Mouse (Mus musculus): ENCODE results near the gene Agap1. TPM values are rescaled to one million over a fixed set of nuclear protein-coding genes. Genes with fewer than 3 reads are reported as not detected.

Agap1 gene
- polyA plus RNA-seq, 1 experiment from 2014 or later = 4.2 TPM

- Histone ChIP-seq H3K27me3 (ENCODE audit: control insufficient read depth, insufficient read depth, low read length) (no peaks in the 10 kb centered on the region), H3K4me1 (replicated peaks; ENCODE audit: control insufficient read depth, insufficient read depth) (peaks cover 4% of the 10 kb centered on the region; the same call in 1 of the 2 replicates), H3K9ac (ENCODE audit: low read length) (no peak overlapping the region), H3K4me3 (ENCODE audit: low read depth, low read length) (no peak overlapping the region), H3K27ac (replicated peaks) (peak overlapping the region; percentile 35; the same call in 1 of the 2 replicates), H3K36me3 (ENCODE audit: control insufficient read depth, insufficient read depth, low read length) (no peaks in the 10 kb centered on the region), H3K9me3 (ENCODE audit: control insufficient read depth, low read length) (no peaks in the 10 kb centered on the region), H3K4me2 (replicated peaks; ENCODE audit: low read depth) (no peak overlapping the region)
- no peak for TF ChIP-seq CTCF (IDR thresholded peaks at IDR 0.05; ENCODE audit: low read depth)
- no peak for TF ChIP-seq EP300 (optimal IDR thresholded peaks at IDR 0.05)
- no peak for DNase-seq (ENCODE audit: low spot score)
- no peak for ATAC-seq (ENCODE audit: low FRiP score, low TSS enrichment)
- WGBS = 68% methylated on average over 5 of the region's 5 CpGs
Measured at GRCm38 (mm10) chr1:89473946-89474345, 19.3 kb downstream of the Agap1 start.

GRCm38 (mm10) chr1:89474853-89475252, 20.2 kb downstream of the Agap1 start:
- Histone ChIP-seq H3K4me3 (ENCODE audit: low read depth, low read length) (no peak overlapping the region), H3K9ac (ENCODE audit: low read length) (no peak overlapping the region), H3K27me3 (ENCODE audit: control insufficient read depth, insufficient read depth, low read length) (no peaks in the 10 kb centered on the region), H3K27ac (replicated peaks) (no peak overlapping the region), H3K4me2 (replicated peaks; ENCODE audit: low read depth) (no peak overlapping the region), H3K36me3 (ENCODE audit: control insufficient read depth, insufficient read depth, low read length) (no peaks in the 10 kb centered on the region), H3K4me1 (replicated peaks; ENCODE audit: control insufficient read depth, insufficient read depth) (peaks cover 4% of the 10 kb centered on the region; the same call in 1 of the 2 replicates), H3K9me3 (ENCODE audit: control insufficient read depth, low read length) (no peaks in the 10 kb centered on the region)
- ATAC-seq (ENCODE audit: low FRiP score, low TSS enrichment) (no peak), DNase-seq (ENCODE audit: low spot score) (no peak)
- 53% methylated on average over 9 of the region's 9 CpGs for WGBS
- TF ChIP-seq EP300 (optimal IDR thresholded peaks at IDR 0.05) (no peak), CTCF (IDR thresholded peaks at IDR 0.05; ENCODE audit: low read depth) (no peak)

GRCm38 (mm10) chr1:89477033-89477432, 22.4 kb downstream of the Agap1 start:
- Histone ChIP-seq H3K27ac (replicated peaks) (no peak overlapping the region), H3K36me3 (ENCODE audit: control insufficient read depth, insufficient read depth, low read length) (no peaks in the 10 kb centered on the region), H3K4me3 (ENCODE audit: low read depth, low read length) (no peak overlapping the region), H3K27me3 (ENCODE audit: control insufficient read depth, insufficient read depth, low read length) (no peaks in the 10 kb centered on the region), H3K9me3 (ENCODE audit: control insufficient read depth, low read length) (no peaks in the 10 kb centered on the region), H3K4me2 (replicated peaks; ENCODE audit: low read depth) (no peak overlapping the region), H3K4me1 (replicated peaks; ENCODE audit: control insufficient read depth, insufficient read depth) (peaks cover 6% of the 10 kb centered on the region; the same call in 1 of the 2 replicates), H3K9ac (ENCODE audit: low read length) (no peak overlapping the region)
- no peak for TF ChIP-seq CTCF (IDR thresholded peaks at IDR 0.05; ENCODE audit: low read depth)
- TF ChIP-seq EP300 (optimal IDR thresholded peaks at IDR 0.05) = no peak
- DNase-seq (ENCODE audit: low spot score) = peak; percentile 22
- 78% methylated on average over 5 of the region's 5 CpGs for WGBS
- ATAC-seq (ENCODE audit: low FRiP score, low TSS enrichment) = peak; percentile 71

GRCm38 (mm10) chr1:89478571-89479460, 24.2 kb downstream of the Agap1 start:
- Histone ChIP-seq H3K4me3 (ENCODE audit: low read depth, low read length) (no peak overlapping the region), H3K9ac (ENCODE audit: low read length) (no peak overlapping the region), H3K36me3 (ENCODE audit: control insufficient read depth, insufficient read depth, low read length) (no peaks in the 10 kb centered on the region), H3K9me3 (ENCODE audit: control insufficient read depth, low read length) (no peaks in the 10 kb centered on the region), H3K4me2 (replicated peaks; ENCODE audit: low read depth) (no peak overlapping the region), H3K4me1 (replicated peaks; ENCODE audit: control insufficient read depth, insufficient read depth) (peaks cover 6% of the 10 kb centered on the region; the same call in 1 of the 2 replicates), H3K27ac (replicated peaks) (no peak overlapping the region), H3K27me3 (ENCODE audit: control insufficient read depth, insufficient read depth, low read length) (no peaks in the 10 kb centered on the region)
- DNase-seq (ENCODE audit: low spot score) (no peak), ATAC-seq (ENCODE audit: low FRiP score, low TSS enrichment) (no peak)
- WGBS = 78% methylated on average over 4 of the region's 4 CpGs
- TF ChIP-seq EP300 (optimal IDR thresholded peaks at IDR 0.05) (no peak), CTCF (IDR thresholded peaks at IDR 0.05; ENCODE audit: low read depth) (no peak)

- 70% methylated on average over 9 of the region's 9 CpGs for WGBS
- H3K4me2 ChIP-seq (replicated peaks; ENCODE audit: low read depth) = no peak overlapping the region
- TF ChIP-seq CTCF (IDR thresholded peaks at IDR 0.05; ENCODE audit: low read depth) (no peak), EP300 (optimal IDR thresholded peaks at IDR 0.05) (no peak)
Measured at GRCm38 (mm10) chr1:89481154-89481553, 26.5 kb downstream of the Agap1 start.

GRCm38 (mm10) chr1:89482812-89483211, 28.2 kb downstream of the Agap1 start:
- WGBS = 54% methylated on average over 5 of the region's 5 CpGs

More at GRCm38 (mm10) chr1:89481154-89481553, 26.5 kb downstream of the Agap1 start:
- Histone ChIP-seq H3K36me3 (ENCODE audit: control insufficient read depth, insufficient read depth, low read length) (no peaks in the 10 kb centered on the region), H3K27ac (replicated peaks) (no peak overlapping the region), H3K27me3 (ENCODE audit: control insufficient read depth, insufficient read depth, low read length) (no peaks in the 10 kb centered on the region), H3K4me3 (ENCODE audit: low read depth, low read length) (no peak overlapping the region), H3K9ac (ENCODE audit: low read length) (no peak overlapping the region), H3K4me1 (replicated peaks; ENCODE audit: control insufficient read depth, insufficient read depth) (peaks cover 6% of the 10 kb centered on the region; the same call in 1 of the 2 replicates), H3K9me3 (ENCODE audit: control insufficient read depth, low read length) (no peaks in the 10 kb centered on the region)
- DNase-seq (ENCODE audit: low spot score) = peak; percentile 63
- peak; percentile 46; the same call in 1 of the 2 replicates for ATAC-seq (ENCODE audit: low FRiP score, low TSS enrichment)

More at GRCm38 (mm10) chr1:89482812-89483211, 28.2 kb downstream of the Agap1 start:
- Histone ChIP-seq H3K4me1 (replicated peaks; ENCODE audit: control insufficient read depth, insufficient read depth) (peaks cover 6% of the 10 kb centered on the region; the same call in 1 of the 2 replicates), H3K27me3 (ENCODE audit: control insufficient read depth, insufficient read depth, low read length) (no peaks in the 10 kb centered on the region), H3K27ac (replicated peaks) (no peak overlapping the region), H3K36me3 (ENCODE audit: control insufficient read depth, insufficient read depth, low read length) (no peaks in the 10 kb centered on the region), H3K9me3 (ENCODE audit: control insufficient read depth, low read length) (no peaks in the 10 kb centered on the region), H3K4me2 (replicated peaks; ENCODE audit: low read depth) (no peak overlapping the region), H3K4me3 (ENCODE audit: low read depth, low read length) (no peak overlapping the region), H3K9ac (ENCODE audit: low read length) (no peak overlapping the region)
- DNase-seq (ENCODE audit: low spot score) (no peak), ATAC-seq (ENCODE audit: low FRiP score, low TSS enrichment) (no peak)
- TF ChIP-seq CTCF (IDR thresholded peaks at IDR 0.05; ENCODE audit: low read depth) (no peak), EP300 (optimal IDR thresholded peaks at IDR 0.05) (no peak)

All from stomach, postnatal 0 days (tissue).